In the genomic region with DNA sequence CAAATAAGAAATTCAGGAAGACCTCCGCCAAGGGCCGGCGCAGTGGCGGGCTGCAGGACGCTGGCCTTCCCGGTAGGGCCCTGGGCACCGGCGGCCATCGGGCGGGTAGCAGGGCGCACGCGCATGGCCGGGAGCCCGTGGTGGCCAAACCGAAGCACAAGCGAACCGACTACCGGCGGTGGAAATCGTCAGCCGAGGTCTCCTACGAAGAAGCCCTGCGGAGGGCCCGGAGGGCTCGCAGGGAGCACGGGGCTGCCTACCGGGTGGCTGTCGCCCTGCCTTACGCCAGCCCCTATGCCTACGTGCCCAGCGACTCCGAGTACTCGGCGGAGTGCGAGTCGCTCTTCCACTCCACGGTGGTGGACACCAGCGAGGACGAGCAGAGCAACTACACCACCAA, we compare ENCODE assay signal across 15 mouse cellular contexts. TPM values are rescaled to one million over a fixed set of nuclear protein-coding genes. Genes with fewer than 3 reads are reported as not detected.
"Had no signal": no experiment of that assay in that cellular context is flagged by ENCODE, and none has a peak within 500 bp of the region (broad histone marks: within the 10 kb centered on the region; RNA-seq: fewer than 3 reads in every experiment).

No protein-coding gene starts in this region.

- DNase-seq: kidney, postnatal 14 days; lung, adult 2 months; lung, postnatal 36 days; thymus, adult 18-20 months; thymus, postnatal 14 days had no signal

- H3K27me3 ChIP-seq: midbrain, embryonic 15.5 days; neural tube, embryonic 12.5 days; stomach, embryonic 15.5 days had no signal

- ATAC-seq: lung, postnatal 0 days; midbrain, embryonic 15.5 days had no signal

- H3K4me2 ChIP-seq: liver, embryonic 11.5 days; liver, embryonic 15.5 days; midbrain, embryonic 11.5 days; midbrain, embryonic 15.5 days; neural tube, embryonic 12.5 days; stomach, embryonic 15.5 days had no signal

- H3K9me3 ChIP-seq: limb, embryonic 10.5 days; liver, embryonic 15.5 days; midbrain, embryonic 15.5 days; stomach, embryonic 15.5 days had no signal

- H3K27ac ChIP-seq: limb, embryonic 10.5 days; liver, embryonic 15.5 days; midbrain, embryonic 15.5 days; neural tube, embryonic 12.5 days; stomach, embryonic 15.5 days had no signal

- H3K4me3 ChIP-seq: limb, embryonic 10.5 days; liver, embryonic 15.5 days; midbrain, embryonic 15.5 days; neural tube, embryonic 12.5 days; stomach, embryonic 15.5 days had no signal

- H3K9ac ChIP-seq: liver, embryonic 15.5 days; midbrain, embryonic 15.5 days; neural tube, embryonic 12.5 days; stomach, embryonic 15.5 days had no signal

- H3K4me1 ChIP-seq: limb, embryonic 10.5 days; liver, embryonic 15.5 days; midbrain, embryonic 15.5 days; neural tube, embryonic 12.5 days; stomach, embryonic 15.5 days had no signal

RNA-seq across cellular contexts. Expression of a gene that starts 8.6 kb away (rescaled TPM):
- total RNA-seq: monocyte, adult 5-6 weeks; neutrophil, adult 5-6 weeks had no signal
